Mouse (Mus musculus) A20 (cell line): ENCODE results near the gene Cmss1.
A peak's percentile ranks its signal among the peaks of the same experiment; 100 is the strongest.
"Not testable (repeated sequence)": the region's sequence is repeated elsewhere in the genome, so short reads cannot be mapped to it uniquely, and the experiment has no call there.

Experiments used
- DNase-seq: peaks from one replicate; pipeline ENCODE4 v3.0.0-alpha.2; 2011; ENCODE audit warnings: low read depth, low spot score

Cmss1 gene

GRCm38 (mm10) chr16:57427516-57428285 is 179.0 kb downstream of the Cmss1 start:
- DNase-seq: no peak

GRCm38 (mm10) chr16:57426680-57427079 is 180.0 kb downstream of the Cmss1 start:
- DNase-seq: no peak

- DNase-seq: peak; percentile 81
Measured at GRCm38 (mm10) chr16:57423001-57423800, 183.5 kb downstream of the Cmss1 start.

- DNase-seq: peak; percentile 86
Measured at GRCm38 (mm10) chr16:57421680-57422417, 184.8 kb downstream of the Cmss1 start.

DNA sequence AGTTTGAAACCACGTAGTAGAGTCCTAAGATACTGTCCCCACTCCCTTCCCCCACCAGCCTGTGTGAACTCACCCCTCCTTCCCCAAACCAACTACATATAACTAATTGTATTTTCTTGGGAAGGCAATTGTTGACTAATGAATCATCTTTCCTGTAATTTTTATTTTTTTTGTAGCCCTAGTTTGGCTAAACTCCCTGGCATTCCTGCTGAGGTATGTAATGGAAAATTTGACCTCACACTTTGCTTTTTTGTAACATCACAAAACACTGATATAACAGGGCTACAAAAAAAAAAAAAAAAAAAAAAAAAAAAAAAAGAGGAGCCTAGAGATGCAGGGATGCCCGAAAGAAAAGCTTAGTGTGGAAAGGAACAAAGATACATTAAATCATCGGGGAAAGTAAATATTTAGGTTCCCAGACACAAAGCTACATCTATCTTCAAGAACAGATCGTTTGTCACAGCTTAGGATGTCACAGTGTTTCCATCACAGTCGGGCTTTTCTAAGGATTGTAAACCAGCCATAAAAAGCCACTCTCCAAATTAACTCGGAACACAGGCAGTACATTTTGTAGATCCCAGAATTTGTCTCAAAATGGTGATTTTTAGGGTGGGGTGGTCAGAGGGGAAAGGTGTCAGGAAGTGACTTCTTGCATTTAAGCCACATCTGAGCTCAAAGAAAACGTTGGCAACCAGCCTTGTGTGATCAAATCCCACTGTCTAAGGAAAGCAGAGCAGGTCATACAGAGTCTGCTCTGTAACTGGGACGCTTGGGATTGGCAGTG is 185.7 kb downstream of the Cmss1 start:
- no peak for DNase-seq

DNA sequence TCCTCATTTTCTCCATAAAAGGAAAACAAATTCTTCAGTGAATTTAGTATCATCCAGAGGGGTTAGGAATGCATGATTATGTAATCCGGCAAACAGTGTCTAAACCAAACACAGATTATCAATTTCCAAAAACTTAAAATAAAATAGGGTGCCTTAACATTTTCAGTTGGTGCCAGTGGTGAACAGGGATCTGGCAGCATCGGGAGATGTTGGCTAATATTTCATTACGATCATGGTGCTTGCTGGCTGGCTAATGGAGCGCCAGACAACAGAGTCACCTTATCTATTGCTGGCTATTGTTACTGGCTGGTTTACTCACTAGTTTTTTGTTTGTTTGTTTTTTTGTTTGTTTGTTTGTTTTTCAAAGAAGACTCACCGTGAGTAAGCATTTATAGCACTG is 186.8 kb downstream of the Cmss1 start:
- DNase-seq: no peak

GRCm38 (mm10) chr16:57419332-57419731 is 187.3 kb downstream of the Cmss1 start:
- DNase-seq: no peak

GRCm38 (mm10) chr16:57417955-57418354 is 188.7 kb downstream of the Cmss1 start:
- no peak for DNase-seq

- DNase-seq: no peak
Measured at GRCm38 (mm10) chr16:57417017-57417416, 189.6 kb downstream of the Cmss1 start.

DNA sequence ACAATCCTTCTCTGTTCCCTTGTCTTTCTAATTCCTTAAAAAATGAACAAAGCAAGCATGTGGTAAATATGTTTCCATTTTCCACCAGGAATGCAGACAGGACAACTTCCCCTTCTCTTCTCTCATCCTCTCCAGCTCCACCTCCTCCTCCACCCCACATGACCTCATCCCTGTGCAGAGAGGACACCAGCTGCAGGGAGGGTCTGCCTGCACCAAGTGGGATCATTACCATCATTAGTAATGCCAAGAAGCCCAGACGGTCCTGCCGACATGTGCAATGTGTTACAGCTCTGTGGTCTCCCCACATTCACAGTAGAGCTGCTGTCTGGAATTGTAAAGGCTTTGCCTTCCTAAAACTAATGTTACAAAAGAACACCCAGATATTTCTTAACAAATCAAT is 190.6 kb downstream of the Cmss1 start:
- DNase-seq: no peak

DNA sequence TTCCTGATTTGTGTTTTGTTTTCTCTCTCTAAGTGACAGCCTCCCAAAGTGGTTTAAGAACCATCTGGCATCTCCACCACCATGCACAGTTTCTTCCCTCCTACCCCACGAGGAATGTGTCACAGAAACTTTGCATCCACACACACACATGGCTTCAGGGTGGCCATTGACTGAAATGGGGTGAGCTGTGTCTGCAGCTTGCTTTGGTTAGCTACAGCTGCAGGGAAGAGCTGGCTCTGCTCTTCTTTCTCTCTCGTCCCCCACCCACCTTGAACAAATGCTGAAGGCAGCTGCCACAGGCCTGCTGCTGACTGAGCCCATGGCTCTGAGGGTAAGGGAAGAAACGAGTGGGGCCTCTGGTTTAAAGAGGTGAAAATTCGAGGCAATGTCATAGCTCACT is 193.9 kb downstream of the Cmss1 start:
- no peak for DNase-seq

DNA sequence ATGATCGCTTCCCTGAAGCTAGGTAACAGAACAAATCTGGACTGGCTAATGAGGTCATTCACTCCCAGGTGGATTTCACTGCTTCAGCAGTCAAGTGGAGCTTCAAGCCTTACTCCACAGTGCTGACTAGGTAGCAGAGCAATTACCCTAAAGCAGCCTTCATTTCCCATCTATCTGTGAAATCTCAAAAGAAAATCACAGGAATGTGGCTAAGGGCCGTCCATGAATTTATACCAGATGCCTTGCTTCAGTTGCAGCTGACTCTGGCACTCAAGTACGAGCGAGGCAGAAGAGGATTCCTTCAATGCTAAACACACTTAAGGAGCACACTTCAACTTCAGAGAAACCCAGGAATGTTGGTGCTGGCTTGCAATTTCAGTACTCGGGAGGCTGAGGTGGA is 202.8 kb downstream of the Cmss1 start:
- no peak for DNase-seq

DNA sequence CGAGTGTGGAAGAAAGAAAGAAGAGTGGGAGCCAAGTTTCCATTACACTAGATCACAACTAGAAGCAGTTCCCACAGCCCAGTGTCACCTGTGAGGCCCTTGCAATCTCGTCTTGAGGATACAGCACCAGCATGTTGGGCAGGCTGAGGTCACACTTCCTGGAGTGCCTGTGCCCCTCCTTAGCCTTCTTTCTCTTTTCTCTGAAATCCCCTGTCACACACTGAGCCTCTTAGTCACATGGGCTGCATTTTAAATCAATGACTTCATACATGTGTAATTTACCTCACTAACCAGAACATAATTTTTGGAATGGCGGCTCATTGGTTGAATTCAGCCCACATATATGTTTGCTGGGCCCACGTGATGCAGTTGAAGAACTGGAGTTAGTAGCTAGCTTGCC is 203.8 kb downstream of the Cmss1 start:
- DNase-seq: no peak

DNA sequence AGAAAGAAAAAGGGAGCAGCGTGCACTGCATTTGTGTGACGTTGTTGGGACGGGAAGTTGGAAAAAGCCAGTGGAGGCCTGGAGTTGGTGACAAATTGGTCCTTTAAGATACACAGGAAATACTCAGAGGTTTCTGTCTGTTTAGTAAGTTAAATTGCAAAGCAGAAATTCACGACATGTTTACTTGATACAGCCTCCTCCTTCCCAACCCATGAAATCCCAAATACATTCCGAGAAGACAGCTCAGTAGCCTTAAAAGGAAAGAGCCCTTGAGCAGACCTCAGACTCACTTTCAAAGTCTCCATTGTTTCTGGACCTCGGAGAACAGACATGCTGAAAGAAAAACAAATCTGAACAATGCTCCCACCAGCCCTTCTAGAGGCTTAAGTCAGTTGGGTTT is 205.0 kb downstream of the Cmss1 start:
- DNase-seq: no peak

DNA sequence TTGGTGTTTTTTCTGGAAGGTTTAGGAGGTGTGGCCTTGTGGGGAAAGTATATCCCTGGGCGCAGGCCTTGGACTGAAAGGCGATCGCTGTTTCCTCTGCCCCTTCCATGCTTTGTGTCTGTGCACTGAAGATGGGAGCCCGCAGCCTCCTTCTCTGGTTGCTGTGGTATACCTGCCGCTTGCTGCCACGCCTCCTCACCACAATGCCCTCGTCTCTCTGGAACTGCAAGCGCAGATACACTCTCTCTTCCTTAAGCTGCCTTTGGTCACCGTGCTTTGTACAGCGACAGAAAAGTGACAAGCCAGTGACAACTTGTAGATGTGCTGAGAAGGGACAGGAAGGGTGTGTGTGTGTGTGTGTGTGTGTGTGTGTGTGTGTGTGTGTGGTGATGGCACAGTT is 207.1 kb downstream of the Cmss1 start:
- DNase-seq: no peak

GRCm38 (mm10) chr16:57398387-57399214 is 208.1 kb downstream of the Cmss1 start:
- peak; percentile 66 for DNase-seq

GRCm38 (mm10) chr16:57397845-57398244 is 208.8 kb downstream of the Cmss1 start:
- DNase-seq: no peak

DNA sequence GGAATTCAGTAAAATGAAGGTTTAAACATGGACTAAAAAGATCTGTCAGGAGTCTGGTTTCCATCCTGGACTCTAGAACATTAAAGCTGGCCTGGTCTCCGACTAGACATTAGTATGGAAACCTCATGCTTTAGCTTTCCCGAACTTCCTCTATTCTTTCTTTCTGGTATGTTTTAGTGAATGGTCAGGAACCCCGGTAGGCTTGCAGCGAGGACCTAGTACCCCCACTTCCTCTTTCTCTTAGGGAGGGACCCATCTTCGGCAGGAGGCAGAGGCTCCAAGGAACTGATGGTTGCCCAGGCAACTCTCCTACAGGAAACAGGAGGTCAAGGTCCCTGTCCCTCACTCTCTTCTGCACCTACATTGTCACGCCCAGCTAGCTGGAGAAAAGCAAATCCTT is 210.4 kb downstream of the Cmss1 start:
- DNase-seq: peak; percentile 16

GRCm38 (mm10) chr16:57393161-57393560 is 213.5 kb downstream of the Cmss1 start:
- no peak for DNase-seq

GRCm38 (mm10) chr16:57392461-57392860 is 214.2 kb downstream of the Cmss1 start:
- DNase-seq: no peak

DNA sequence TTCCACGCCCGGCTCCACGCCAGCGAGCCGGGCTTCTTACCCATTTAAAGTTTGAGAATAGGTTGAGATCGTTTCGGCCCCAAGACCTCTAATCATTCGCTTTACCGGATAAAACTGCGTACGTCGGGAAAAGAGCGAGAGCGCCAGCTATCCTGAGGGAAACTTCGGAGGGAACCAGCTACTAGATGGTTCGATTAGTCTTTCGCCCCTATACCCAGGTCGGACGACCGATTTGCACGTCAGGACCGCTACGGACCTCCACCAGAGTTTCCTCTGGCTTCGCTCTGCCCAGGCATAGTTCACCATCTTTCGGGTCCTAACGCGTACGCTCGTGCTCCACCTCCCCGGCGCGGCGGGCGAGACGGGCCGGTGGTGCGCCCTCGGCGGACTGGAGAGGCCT is 215.5 kb downstream of the Cmss1 start:
- DNase-seq: not testable (repeated sequence)
